Mouse (Mus musculus): Measurements from ENCODE around the gene Olfr1228. TPM values are rescaled to one million over a fixed set of nuclear protein-coding genes. Genes with fewer than 3 reads are reported as not detected.

Olfr1228 gene
- not detected in 2 replicates for polyA plus RNA-seq (2012; rRNA removed)

DNA sequence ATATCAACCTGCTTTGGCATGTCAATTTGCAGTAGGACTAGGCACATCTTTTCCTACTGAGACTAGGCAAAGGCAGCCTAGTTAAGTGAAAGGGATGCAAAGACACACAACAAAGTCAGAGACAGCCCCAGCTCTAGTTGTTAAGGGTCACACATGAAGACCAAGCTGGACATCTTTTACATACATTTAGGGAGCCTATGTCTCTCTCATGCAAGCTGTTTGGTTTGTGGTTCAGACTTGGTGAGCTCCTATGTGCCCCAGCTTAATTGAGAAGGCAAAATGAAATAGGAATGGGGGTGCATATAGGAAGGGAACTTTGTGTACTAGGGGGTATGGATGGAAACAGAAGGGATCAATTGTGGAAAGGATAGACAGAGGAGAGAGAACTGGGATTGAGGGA lies at the start of gene Olfr1228:
TSS of gene Olfr1228 (minus strand) at position 101 of the 400 bp plus-strand sequence.

DNA sequence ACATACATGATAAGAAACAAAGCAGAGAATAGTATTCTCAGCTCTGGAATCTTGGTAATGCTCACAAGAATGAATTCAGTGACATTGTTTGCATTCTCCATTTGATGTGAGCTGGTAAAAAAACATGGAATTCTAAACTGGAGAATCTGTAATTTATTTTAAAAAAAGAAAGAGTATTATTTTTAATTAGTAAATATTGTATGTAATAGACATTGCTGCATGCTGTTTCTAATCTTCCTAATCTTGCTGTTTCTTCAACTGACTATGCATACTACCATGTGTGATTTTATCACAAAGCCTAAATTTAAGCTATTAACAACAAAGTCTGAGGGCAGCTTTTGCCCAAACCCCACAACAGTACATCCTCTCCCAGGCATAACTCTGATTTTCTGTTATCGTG lies 43.3 kb upstream of the Olfr1228 start, which contains the start of gene Olfr1230:
TSS of gene Olfr1230 (minus strand) at position 101 of the 400 bp plus-strand sequence.

DNA sequence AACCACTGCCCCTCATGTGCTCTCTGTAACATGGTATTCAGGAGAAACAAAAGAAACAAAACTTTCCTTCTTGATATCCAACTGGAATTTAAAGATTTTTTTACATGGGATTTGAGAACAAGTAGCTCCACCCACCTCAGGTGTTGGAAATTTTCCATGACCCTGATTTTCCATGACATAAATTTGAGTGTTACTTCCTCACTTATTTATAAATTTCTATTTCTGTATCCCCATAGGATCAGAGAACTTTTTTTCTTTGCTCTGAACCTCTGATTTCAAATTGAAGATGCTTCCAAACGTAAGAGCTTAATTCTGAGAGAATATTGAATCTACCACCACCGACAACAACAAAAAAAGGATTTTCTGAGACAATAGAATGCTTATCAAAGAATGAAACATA lies 34.1 kb upstream of the Olfr1228 start, which contains the start of gene Olfr1229:
TSS of gene Olfr1229 (minus strand) at position 101 of the 400 bp plus-strand sequence.

DNA sequence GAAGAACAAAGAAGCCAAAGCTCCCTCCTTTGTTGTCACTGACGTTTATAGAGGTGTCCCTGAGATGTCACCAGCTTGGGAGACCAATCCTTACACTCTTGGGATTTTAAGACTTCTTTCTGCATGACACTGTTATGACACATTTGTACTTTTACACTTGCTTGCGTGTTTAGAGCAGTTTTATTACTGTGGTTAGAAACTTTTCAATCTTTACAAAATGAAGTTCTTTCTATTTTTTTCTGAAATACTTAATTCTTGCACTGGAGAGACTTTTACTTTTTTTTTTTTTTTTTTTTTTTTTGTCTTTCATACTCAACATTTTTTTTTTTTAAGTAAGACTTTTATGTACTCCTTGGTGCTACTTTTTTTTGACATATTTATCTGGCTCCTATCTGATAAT lies 53.9 kb downstream of the Olfr1228 start, which contains the start of gene Olfr1226:
TSS of gene Olfr1226 (minus strand) at position 101 of the 400 bp plus-strand sequence.

Other genes starting within 250 kb of the Olfr1228 start
- not detected in 2 replicates for gene Olfr1215, start 247.1 kb downstream of the Olfr1228 start, polyA plus RNA-seq (2012; rRNA removed)
- not detected in 2 replicates for gene Olfr1216, start 235.7 kb downstream of the Olfr1228 start, polyA plus RNA-seq (2012; rRNA removed)
- not detected in 2 replicates for gene Olfr1217, start 222.0 kb downstream of the Olfr1228 start, polyA plus RNA-seq (2012; rRNA removed)
- gene Olfr1218, start 192.9 kb downstream of the Olfr1228 start, polyA plus RNA-seq (2012; rRNA removed), result not detected in 2 replicates
- not detected in 2 replicates for gene Olfr1219, start 170.5 kb downstream of the Olfr1228 start, polyA plus RNA-seq (2012; rRNA removed)
- gene Olfr1220, start 147.2 kb downstream of the Olfr1228 start, polyA plus RNA-seq (2012; rRNA removed), result not detected in 2 replicates
- not detected in 2 replicates for gene Olfr1221, start 136.8 kb downstream of the Olfr1228 start, polyA plus RNA-seq (2012; rRNA removed)
- gene Olfr1222, start 121.0 kb downstream of the Olfr1228 start, polyA plus RNA-seq (2012; rRNA removed), result not detected in 2 replicates
- gene Olfr1223, start 102.5 kb downstream of the Olfr1228 start, polyA plus RNA-seq (2012; rRNA removed), result not detected in 2 replicates
- not detected in 2 replicates for gene Olfr1224-ps1, start 90.0 kb downstream of the Olfr1228 start, polyA plus RNA-seq (2012; rRNA removed)
- not detected in 2 replicates for gene Olfr1225, start 79.4 kb downstream of the Olfr1228 start, polyA plus RNA-seq (2012; rRNA removed)
- gene Olfr1226, start 54.0 kb downstream of the Olfr1228 start, polyA plus RNA-seq (2012; rRNA removed), result not detected in 2 replicates
- not detected in 2 replicates for gene Olfr1229, start 34.0 kb upstream of the Olfr1228 start, polyA plus RNA-seq (2012; rRNA removed)
- gene Olfr1230, start 43.2 kb upstream of the Olfr1228 start, polyA plus RNA-seq (2012; rRNA removed), result not detected in 2 replicates
- not detected in 2 replicates for gene Olfr1231, start 53.0 kb upstream of the Olfr1228 start, polyA plus RNA-seq (2012; rRNA removed)
- not detected in 2 replicates for gene Olfr1232, start 75.6 kb upstream of the Olfr1228 start, polyA plus RNA-seq (2012; rRNA removed)
- not detected in 2 replicates for gene Olfr1233, start 88.3 kb upstream of the Olfr1228 start, polyA plus RNA-seq (2012; rRNA removed)
- gene Olfr1234, start 110.8 kb upstream of the Olfr1228 start, polyA plus RNA-seq (2012; rRNA removed), result not detected in 2 replicates
- gene Olfr1238, start 155.6 kb upstream of the Olfr1228 start, polyA plus RNA-seq (2012; rRNA removed), result not detected in 2 replicates
- not detected in 2 replicates for gene Olfr1239, start 166.3 kb upstream of the Olfr1228 start, polyA plus RNA-seq (2012; rRNA removed)
- gene Olfr1240, start 188.9 kb upstream of the Olfr1228 start, polyA plus RNA-seq (2012; rRNA removed), result not detected in 2 replicates
- gene Olfr1241, start 233.1 kb upstream of the Olfr1228 start, polyA plus RNA-seq (2012; rRNA removed), result not detected in 2 replicates
- gene Olfr1242, start 244.3 kb upstream of the Olfr1228 start, polyA plus RNA-seq (2012; rRNA removed), result not detected in 2 replicates

Measured in stomach, adult 2 months (tissue).